Mouse (Mus musculus) neural tube, embryonic 13.5 days (tissue): ENCODE results near the gene Prelid1. TPM values are rescaled to one million over a fixed set of nuclear protein-coding genes. Genes with fewer than 3 reads are reported as not detected.

Source experiments
- ATAC-seq: fragments of 200-750 bp; cut with Nextera tagmentation; 2 replicates; pipeline ENCODE4 v1.8.0; 2017; ENCODE audit warnings: low read depth, mild to moderate bottlenecking, moderate TSS enrichment, moderate library complexity
- H3K27ac ChIP-seq: fragments of 300-500 bp; sonication (generic); replicated peaks from 2 replicates; pipeline ENCODE4 v1.5.1; 2015; ENCODE audit warnings: moderate library complexity, mild to moderate bottlenecking, inconsistent platforms
- H3K27me3 ChIP-seq: fragments of 300-500 bp; sonication (generic); 2 replicates; pipeline ENCODE4 v1.6.1; 2015; ENCODE audit warnings: mild to moderate bottlenecking, inconsistent platforms
- H3K36me3 ChIP-seq: fragments of 300-500 bp; sonication (generic); 2 replicates; pipeline ENCODE4 v1.6.1; 2015; ENCODE audit warnings: mild to moderate bottlenecking, inconsistent platforms
- H3K4me1 ChIP-seq: fragments of 300-500 bp; sonication (generic); replicated peaks from 2 replicates; pipeline ENCODE4 v1.6.1; 2015; ENCODE audit warnings: inconsistent platforms
- H3K4me2 ChIP-seq: fragments of 300-500 bp; sonication (generic); 2 replicates; pipeline ENCODE4 v1.6.1; 2015; ENCODE audit warnings: inconsistent platforms, mild to moderate bottlenecking, moderate library complexity
- H3K4me3 ChIP-seq: fragments of 300-500 bp; sonication (generic); 2 replicates; pipeline ENCODE4 v1.5.1; 2015; ENCODE audit warnings: mild to moderate bottlenecking, inconsistent platforms
- H3K9ac ChIP-seq: fragments of 300-500 bp; sonication (generic); 2 replicates; pipeline ENCODE4 v1.6.1; 2015; ENCODE audit warnings: moderate library complexity, mild to moderate bottlenecking, inconsistent platforms
- H3K9me3 ChIP-seq: fragments of 300-500 bp; sonication (generic); 2 replicates; pipeline ENCODE4 v1.6.1; 2016; ENCODE audit warnings: inconsistent platforms
- WGBS: fragments of 180-500 bp; shearing (Covaris S2); methylation state at CpG from one replicate; pipeline ENCODE4 v1.1.7; 2015; 5-methylcytosine and 5-hydroxymethylcytosine counted together
- polyA plus RNA-seq: library from polyadenylated mRNA; unstranded; fragments of >200 nt; fragmentation: Nextera tagmentation; extraction: Ambion mirVana; gene quantifications from 2 replicates; pipeline ENCODE4 v1.2.1, GENCODE M21; 2015

The Prelid1 gene
- polyA plus RNA-seq, 1 experiment from 2014 or later: 299 TPM

GRCm38 (mm10) chr13:55337341-55337975 is 17.2 kb downstream of the Prelid1 start:
- ATAC-seq: no peak
- WGBS: 70% methylated on average over 10 of the region's 10 CpGs
- Histone ChIP-seq H3K4me3 (no peak overlapping the region), H3K4me2 (no peak overlapping the region), H3K27ac (no peak overlapping the region), H3K36me3 (no peaks in the 10 kb centered on the region), H3K9ac (no peak overlapping the region), H3K9me3 (no peaks in the 10 kb centered on the region), H3K4me1 (no peaks in the 10 kb centered on the region), H3K27me3 (no peaks in the 10 kb centered on the region)

- WGBS: 58% methylated on average over 12 of the region's 12 CpGs
- Histone ChIP-seq H3K27me3 (no peaks in the 10 kb centered on the region), H3K9me3 (no peaks in the 10 kb centered on the region), H3K36me3 (no peaks in the 10 kb centered on the region), H3K9ac (no peak overlapping the region), H3K4me3 (no peak overlapping the region), H3K27ac (no peak overlapping the region), H3K4me2 (no peak overlapping the region), H3K4me1 (no peaks in the 10 kb centered on the region)
- no peak for ATAC-seq
Observed at GRCm38 (mm10) chr13:55338131-55339054, 18.1 kb downstream of the Prelid1 start.

- no peak for ATAC-seq
- Histone ChIP-seq H3K36me3 (peaks cover 9% of the 10 kb centered on the region), H3K27me3 (no peaks in the 10 kb centered on the region), H3K27ac (no peak overlapping the region), H3K4me2 (no peak overlapping the region), H3K4me3 (no peak overlapping the region), H3K9ac (no peak overlapping the region), H3K9me3 (no peaks in the 10 kb centered on the region), H3K4me1 (no peaks in the 10 kb centered on the region)
- whole genome bisulfite sequencing: 35% methylated on average over 2 of the region's 2 CpGs
Observed at GRCm38 (mm10) chr13:55339259-55339658, 19.0 kb downstream of the Prelid1 start.

- Histone ChIP-seq H3K4me1 (no peaks in the 10 kb centered on the region), H3K9me3 (no peaks in the 10 kb centered on the region), H3K4me2 (no peak overlapping the region), H3K36me3 (peaks cover 41% of the 10 kb centered on the region), H3K27ac (no peak overlapping the region), H3K4me3 (no peak overlapping the region), H3K27me3 (no peaks in the 10 kb centered on the region), H3K9ac (no peak overlapping the region)
- no peak for ATAC-seq
- WGBS: 51% methylated on average over 11 of the region's 11 CpGs
Observed at GRCm38 (mm10) chr13:55342469-55342868, 22.2 kb downstream of the Prelid1 start.

- H3K4me1 ChIP-seq: no peaks in the 10 kb centered on the region
- H3K4me2 ChIP-seq: no peak overlapping the region
- no peaks in the 10 kb centered on the region for H3K27me3 ChIP-seq
- H3K9ac ChIP-seq: no peak overlapping the region
- no peak overlapping the region for H3K27ac ChIP-seq
- no peak overlapping the region for H3K4me3 ChIP-seq
- H3K36me3 ChIP-seq: peaks cover 58% of the 10 kb centered on the region
- WGBS: 91% methylated on average over 7 of the region's 7 CpGs
- no peak for ATAC-seq
- H3K9me3 ChIP-seq: no peaks in the 10 kb centered on the region
Observed at GRCm38 (mm10) chr13:55344286-55344685, 24.0 kb downstream of the Prelid1 start.

- Histone ChIP-seq H3K4me2 (no peak overlapping the region), H3K36me3 (peaks cover 81% of the 10 kb centered on the region), H3K9me3 (no peaks in the 10 kb centered on the region), H3K9ac (no peak overlapping the region), H3K27me3 (no peaks in the 10 kb centered on the region), H3K4me3 (no peak overlapping the region), H3K27ac (no peak overlapping the region), H3K4me1 (no peaks in the 10 kb centered on the region)
- no peak for ATAC-seq
- 90% methylated on average over 11 of the region's 11 CpGs for WGBS
Observed at GRCm38 (mm10) chr13:55346745-55347144, 26.4 kb downstream of the Prelid1 start.

GRCm38 (mm10) chr13:55361145-55361544 is 40.8 kb downstream of the Prelid1 start:
- peaks cover 41% of the 10 kb centered on the region for H3K36me3 ChIP-seq
- H3K9me3 ChIP-seq: no peaks in the 10 kb centered on the region
- ATAC-seq: no peak
- peaks cover 36% of the 10 kb centered on the region for H3K4me1 ChIP-seq
- peak overlapping the region; percentile 14 for H3K9ac ChIP-seq
- H3K4me3 ChIP-seq: peak overlapping the region; percentile 95
- no peak overlapping the region for H3K27ac ChIP-seq
- H3K27me3 ChIP-seq: peaks cover 5% of the 10 kb centered on the region; the same call in 1 of the 2 replicates
- peak overlapping the region; percentile 96 for H3K4me2 ChIP-seq

- peak overlapping the region; percentile 95 for H3K9ac ChIP-seq
- ATAC-seq: peak; percentile 64
- WGBS: 1% methylated on average over 32 of the region's 32 CpGs
- peak overlapping the region; percentile 92 for H3K27ac ChIP-seq
- H3K4me1 ChIP-seq: peaks cover 36% of the 10 kb centered on the region
- peaks cover 34% of the 10 kb centered on the region for H3K36me3 ChIP-seq
- H3K27me3 ChIP-seq: peaks cover 8% of the 10 kb centered on the region
- H3K4me2 ChIP-seq: peak overlapping the region; percentile 96
- peak overlapping the region; percentile 95 for H3K4me3 ChIP-seq
- H3K9me3 ChIP-seq: no peaks in the 10 kb centered on the region
Observed at GRCm38 (mm10) chr13:55361974-55362452, 41.7 kb downstream of the Prelid1 start.

GRCm38 (mm10) chr13:55362453-55363060 is 42.3 kb downstream of the Prelid1 start, which contains the start of gene Lman2:
Gene Lman2, minus strand, starts transcription at chr13:55362783.
- Histone ChIP-seq H3K27ac (peak within 1 kb of the TSS; percentile 92), H3K4me2 (peak within 1 kb of the TSS; percentile 96), H3K9me3 (no peaks in the 10 kb centered on the region), H3K4me1 (peaks cover 36% of the 10 kb centered on the region), H3K27me3 (peaks cover 9% of the 10 kb centered on the region), H3K9ac (peak within 1 kb of the TSS; percentile 95), H3K4me3 (peak within 1 kb of the TSS; percentile 95), H3K36me3 (peaks cover 29% of the 10 kb centered on the region)
- WGBS: under 1% methylated on average over 35 of the region's 35 CpGs
- peak; percentile 99 for ATAC-seq

GRCm38 (mm10) chr13:55368401-55368800 is 48.1 kb downstream of the Prelid1 start:
- 85% methylated on average over 7 of the region's 7 CpGs for WGBS
- Histone ChIP-seq H3K9ac (no peak overlapping the region), H3K4me1 (no peaks in the 10 kb centered on the region), H3K4me3 (no peak overlapping the region), H3K27ac (no peak overlapping the region), H3K4me2 (no peak overlapping the region), H3K9me3 (no peaks in the 10 kb centered on the region), H3K27me3 (peaks cover 23% of the 10 kb centered on the region), H3K36me3 (no peaks in the 10 kb centered on the region)
- ATAC-seq: no peak

GRCm38 (mm10) chr13:55369531-55370114 is 49.3 kb downstream of the Prelid1 start, which contains the start of gene Rgs14:
Gene Rgs14, plus strand, starts transcription at chr13:55369732.
- ATAC-seq: no peak; the same call in 1 of the 2 replicates
- H3K36me3 ChIP-seq: no peaks in the 10 kb centered on the region
- 61% methylated on average over 13 of the region's 13 CpGs for WGBS
- H3K27ac ChIP-seq: no peak within 1 kb of the TSS
- H3K4me1 ChIP-seq: no peaks in the 10 kb centered on the region
- H3K9ac ChIP-seq: no peak within 1 kb of the TSS
- no peak within 1 kb of the TSS for H3K4me3 ChIP-seq
- peaks cover 29% of the 10 kb centered on the region for H3K27me3 ChIP-seq
- 0 out of 2 replicates have a peak within 1 kb of the TSS, but pooled peaks have one; percentile 18 for H3K4me2 ChIP-seq
- no peaks in the 10 kb centered on the region for H3K9me3 ChIP-seq
